Mouse (Mus musculus) testis, adult 2 months (tissue): ENCODE results near the gene 5730596B20Rik. TPM values are rescaled to one million over a fixed set of nuclear protein-coding genes. Genes with fewer than 3 reads are reported as not detected.
A peak's percentile ranks its signal among the peaks of the same experiment; 100 is the strongest.

Experiments used
- H3K27ac ChIP-seq: fragments of 200-500 bp; 2 replicates; pipeline ENCODE4 v1.5.1; 2012; ENCODE audit warnings: low read depth, low read length; ENCODE audit not compliant: control insufficient read depth, insufficient read depth
- H3K27me3 ChIP-seq: fragments of 200-500 bp; 2 replicates; pipeline ENCODE4 v1.6.1; 2012; ENCODE audit warnings: mild to moderate bottlenecking, low read length, moderate library complexity; ENCODE audit not compliant: control insufficient read depth, insufficient read depth
- H3K36me3 ChIP-seq: fragments of 200-500 bp; 2 replicates; pipeline ENCODE4 v1.6.1; 2012; ENCODE audit warnings: mild to moderate bottlenecking, low read length; ENCODE audit not compliant: control insufficient read depth, insufficient read depth
- H3K4me1 ChIP-seq: fragments of 200-500 bp; 2 replicates; pipeline ENCODE4 v1.6.1; 2012; ENCODE audit warnings: low read length; ENCODE audit not compliant: control insufficient read depth, insufficient read depth
- H3K4me3 ChIP-seq: fragments of 200-500 bp; 2 replicates; pipeline ENCODE4 v1.5.1; 2012; ENCODE audit warnings: low read depth, mild to moderate bottlenecking, low read length, moderate library complexity, mixed read lengths; ENCODE audit not compliant: control insufficient read depth
- CTCF ChIP-seq: fragments of 200-500 bp; IDR thresholded peaks from 2 replicates; pipeline ENCODE4 v1.5.1; 2012; ENCODE audit warnings: low read depth, mild to moderate bottlenecking, inconsistent platforms, low read length, moderate library complexity; ENCODE audit not compliant: control insufficient read depth, insufficient read depth, insufficient replicate concordance
- POLR2A ChIP-seq: fragments of 200-500 bp; IDR thresholded peaks from 2 replicates; pipeline ENCODE4 v1.6.1; 2012; ENCODE audit warnings: low read depth, mild to moderate bottlenecking, inconsistent platforms, low read length, moderate library complexity; ENCODE audit not compliant: control insufficient read depth
- polyA plus RNA-seq: library from polyadenylated mRNA; depleted of rRNA; stranded (reverse); fragments of >200 nt; gene quantifications from 2 replicates; pipeline ENCODE4 v1.2.3, GENCODE M21; 2012

The 5730596B20Rik gene
- polyA plus RNA-seq, 1 experiment, result not detected

DNA sequence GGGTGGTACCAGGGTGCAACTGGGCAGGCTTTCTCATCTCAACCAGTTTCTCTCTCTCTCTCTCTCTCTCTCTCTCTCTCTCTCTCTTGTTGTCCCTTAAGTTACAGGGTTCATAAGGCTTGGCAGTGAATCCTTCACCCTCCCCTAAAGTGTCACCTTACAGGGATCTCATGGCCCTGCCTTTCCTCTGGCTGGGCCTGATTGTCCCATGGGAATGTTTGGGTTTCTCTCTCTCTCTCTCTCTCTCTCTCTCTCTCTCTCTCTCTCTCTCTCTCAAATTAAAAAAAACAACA lies 30.3 kb downstream of the 5730596B20Rik start:
- Histone ChIP-seq H3K36me3 (no peaks in the 10 kb centered on the region), H3K4me3 (no peak overlapping the region), H3K4me1 (peaks cover 25% of the 10 kb centered on the region), H3K27ac (no peak overlapping the region), H3K27me3 (peaks cover 15% of the 10 kb centered on the region)
- no peak for TF ChIP-seq CTCF
- TF ChIP-seq POLR2A, result no peak

DNA sequence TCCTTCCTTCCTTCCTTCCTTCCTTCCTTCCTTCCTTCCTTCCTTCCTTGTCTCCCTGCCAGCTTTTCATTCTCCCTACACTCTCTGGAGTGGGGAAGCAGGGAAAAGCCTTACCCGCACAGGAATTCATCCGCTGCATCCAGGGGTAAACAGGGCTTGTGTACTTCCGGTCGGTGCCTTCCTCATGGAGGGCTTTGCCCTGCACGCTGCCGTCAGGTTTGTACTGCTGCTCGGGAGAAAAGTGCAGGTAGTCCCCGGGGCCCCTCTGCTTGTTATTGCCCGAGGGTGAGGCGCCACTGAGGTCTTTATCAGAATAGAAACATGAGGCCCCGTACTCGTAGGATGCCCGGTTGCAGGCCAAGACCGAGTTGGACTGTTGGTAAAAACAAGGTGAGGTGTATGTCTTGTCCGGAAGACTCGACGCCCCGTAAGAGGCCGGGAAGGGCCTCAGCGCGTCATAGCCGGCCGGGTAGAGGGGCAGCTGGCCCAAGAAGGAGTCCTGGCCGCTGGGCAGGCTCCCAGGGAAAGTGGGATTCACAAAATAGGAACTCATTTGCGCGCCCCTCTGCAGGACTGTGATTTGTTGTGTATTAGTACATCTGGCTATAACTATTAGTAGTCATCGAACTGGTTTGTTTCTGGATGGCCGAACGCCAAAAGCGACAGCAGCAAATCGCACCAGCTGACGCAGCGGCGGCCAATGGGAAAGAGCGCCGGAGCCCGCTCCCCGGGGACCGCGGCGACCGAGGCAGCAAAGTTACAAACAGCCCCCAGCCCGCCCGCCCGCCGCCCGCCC lies 31.0 kb downstream of the 5730596B20Rik start, which contains the start of gene Hoxa6:
Gene Hoxa6 (minus strand): TSS at position 651 of the 796 bp plus-strand sequence.
- no peak within 1 kb of the TSS for H3K4me3 ChIP-seq
- H3K27me3 ChIP-seq, result peaks cover 18% of the 10 kb centered on the region
- H3K27ac ChIP-seq, result no peak within 1 kb of the TSS

DNA sequence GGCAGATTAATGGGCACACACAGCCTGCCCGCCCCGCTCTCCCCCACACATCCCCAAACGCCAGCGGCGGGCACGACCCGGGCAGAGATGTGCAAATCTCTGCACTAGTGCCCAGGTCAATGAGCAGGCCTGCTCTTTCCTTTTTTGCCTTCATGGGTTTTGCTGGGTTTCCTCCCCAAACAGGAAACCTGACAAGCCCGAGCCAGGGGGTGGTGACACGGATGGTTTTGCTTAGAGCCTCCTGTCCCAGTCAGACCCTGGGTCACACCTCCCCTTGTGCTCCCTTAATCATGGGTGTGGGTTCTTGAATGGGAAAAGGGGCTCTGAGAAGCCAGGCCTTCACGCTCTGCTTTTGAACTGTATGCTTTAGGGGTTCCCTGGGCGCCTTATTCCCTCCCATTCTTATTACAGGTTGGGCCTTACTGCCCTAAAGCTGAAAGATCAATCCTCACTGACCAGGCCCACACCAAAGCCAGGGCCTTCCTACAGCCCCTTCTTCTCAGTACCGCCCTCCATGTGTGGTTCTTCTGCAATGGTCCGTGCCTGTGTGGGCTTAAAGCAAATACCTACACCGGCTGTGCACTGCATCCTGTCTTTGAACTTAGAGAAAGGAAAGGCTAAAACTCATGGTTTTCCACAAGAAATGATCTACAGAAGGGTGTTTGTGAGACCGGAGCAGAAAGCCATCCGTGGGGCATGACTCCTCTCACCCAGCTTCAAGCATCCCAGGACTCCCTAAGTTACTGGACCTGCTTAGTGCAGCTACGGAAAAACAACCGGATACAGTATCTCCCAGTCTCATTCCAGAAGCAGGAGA lies 31.8 kb downstream of the 5730596B20Rik start:
- Histone ChIP-seq H3K4me1 (peaks cover 19% of the 10 kb centered on the region), H3K4me3 (no peak overlapping the region), H3K27ac (no peak overlapping the region), H3K27me3 (peaks cover 13% of the 10 kb centered on the region), H3K36me3 (no peaks in the 10 kb centered on the region)
- TF ChIP-seq POLR2A (no peak), CTCF (no peak)

More for the DNA sequence above, 31.0 kb downstream of the 5730596B20Rik start, which contains the start of gene Hoxa6:
- Histone ChIP-seq H3K36me3 (no peaks in the 10 kb centered on the region), H3K4me1 (peaks cover 27% of the 10 kb centered on the region)
- TF ChIP-seq POLR2A, result no peak
- no peak for TF ChIP-seq CTCF

DNA sequence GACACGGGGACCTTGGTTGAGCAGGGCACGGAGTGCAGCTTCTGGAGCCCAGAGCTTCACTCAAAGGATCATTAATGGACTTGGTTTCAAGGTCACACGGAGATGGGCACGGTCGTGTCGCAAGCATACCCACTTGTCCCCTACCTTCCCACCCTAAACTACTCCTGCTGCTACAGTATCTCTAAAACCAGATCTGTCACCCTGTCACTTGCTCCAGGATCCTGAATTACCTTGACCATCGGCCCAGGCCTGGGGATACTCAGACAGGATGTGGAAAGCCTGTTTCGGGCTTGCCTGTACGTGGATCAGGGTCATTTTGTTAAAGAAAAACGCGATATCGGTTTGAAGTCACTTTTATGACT lies 32.4 kb downstream of the 5730596B20Rik start:
- no peak overlapping the region for H3K27ac ChIP-seq
- no peaks in the 10 kb centered on the region for H3K36me3 ChIP-seq
- H3K4me3 ChIP-seq, result no peak overlapping the region
- peaks cover 12% of the 10 kb centered on the region for H3K27me3 ChIP-seq
- TF ChIP-seq POLR2A (no peak), CTCF (no peak)
- H3K4me1 ChIP-seq, result peaks cover 14% of the 10 kb centered on the region

DNA sequence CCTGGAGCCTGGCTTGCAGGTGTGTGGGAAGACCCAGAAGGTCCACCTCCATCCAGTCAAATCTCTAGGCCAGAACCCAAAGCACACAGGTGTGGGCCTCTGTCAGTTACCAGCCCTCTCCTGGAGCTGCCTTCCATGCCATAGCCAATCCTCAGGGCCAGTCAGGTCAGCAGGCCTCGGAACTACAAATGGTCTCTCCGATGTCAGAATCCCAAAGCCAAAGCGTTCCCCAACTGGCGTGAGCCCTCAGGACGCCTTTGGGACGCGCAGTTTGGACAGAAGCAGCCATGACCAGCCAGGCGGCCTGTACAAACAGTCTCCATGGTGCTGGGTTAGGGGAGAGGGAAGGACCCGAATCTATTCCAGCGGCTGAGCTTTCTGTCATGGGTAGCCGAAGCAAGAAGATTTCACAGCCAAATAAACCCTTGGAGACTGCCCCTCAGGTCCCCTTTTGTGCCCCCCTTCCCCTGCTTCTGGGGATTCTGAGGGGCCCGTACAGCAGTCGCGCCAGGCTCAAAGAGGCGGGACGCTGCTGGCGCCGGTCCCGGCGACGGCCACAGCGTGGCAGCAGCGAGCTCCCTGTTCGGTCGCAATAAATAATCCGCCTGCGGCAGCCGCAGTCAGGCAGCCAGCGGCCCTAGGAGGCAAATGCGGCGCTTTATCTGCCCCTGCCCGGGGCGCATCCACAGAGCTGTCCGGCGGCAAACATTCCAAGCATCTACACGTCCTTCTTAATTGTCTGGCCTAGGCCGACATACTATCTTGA lies 34.1 kb downstream of the 5730596B20Rik start:
- Histone ChIP-seq H3K4me3 (no peak overlapping the region; the same call in 1 of the 2 replicates), H3K27ac (no peak overlapping the region), H3K27me3 (peaks cover 10% of the 10 kb centered on the region), H3K4me1 (peaks cover 17% of the 10 kb centered on the region), H3K36me3 (no peaks in the 10 kb centered on the region)
- TF ChIP-seq CTCF, result peak; percentile 59
- TF ChIP-seq POLR2A, result no peak

DNA sequence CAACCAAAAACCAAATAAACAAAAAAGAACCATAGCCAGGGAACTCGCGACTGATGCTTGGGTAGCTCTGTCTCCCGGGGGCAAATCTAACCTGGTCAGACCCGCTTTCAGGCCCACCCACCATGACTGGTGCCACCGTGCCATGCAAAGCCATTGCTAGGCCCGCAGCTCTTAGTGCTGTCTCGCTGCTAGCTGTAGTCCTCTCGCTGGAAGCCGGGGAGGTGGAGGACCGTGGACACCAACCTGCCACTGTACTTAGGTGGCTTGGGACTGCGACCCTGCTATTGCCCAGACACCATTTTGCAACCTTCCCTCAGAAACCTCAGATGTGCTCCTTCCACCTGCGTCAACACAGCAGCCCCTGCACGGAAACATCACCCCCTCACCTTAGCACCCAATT lies 34.7 kb downstream of the 5730596B20Rik start:
- Histone ChIP-seq H3K27ac (no peak overlapping the region), H3K4me3 (no peak overlapping the region; the same call in 1 of the 2 replicates), H3K27me3 (peaks cover 8% of the 10 kb centered on the region), H3K4me1 (peaks cover 19% of the 10 kb centered on the region), H3K36me3 (no peaks in the 10 kb centered on the region)
- no peak for TF ChIP-seq POLR2A
- TF ChIP-seq CTCF, result no peak
